Mouse (Mus musculus) layer of hippocampus, postnatal 14 days (tissue): ENCODE data around the gene Hs6st3. TPM values are rescaled to one million over a fixed set of nuclear protein-coding genes. Genes with fewer than 3 reads are reported as not detected.
"Not testable (repeated sequence)": the region's sequence is repeated elsewhere in the genome, so short reads cannot be mapped to it uniquely, and the experiment has no call there.

Experiments
- DNase-seq, 2 experiments: peaks; one replicate each; pipeline ENCODE4 v3.0.0; 2021 to 2022; ENCODE audit warnings: low spot score in 2 of 2, mixed read lengths in 1 of 2
- total RNA-seq, 2 experiments: library from RNA; stranded (reverse); gene quantifications; 2 replicates each; pipeline ENCODE4 v1.2.3; 2021

Gene Hs6st3
- total RNA-seq, 2 experiments from 2014 or later = 69.4 to 83.3 TPM

GRCm38 (mm10) chr14:119450471-119450870 lies 312.3 kb downstream of the Hs6st3 start:
- DNase-seq = no peak

GRCm38 (mm10) chr14:119451594-119451993 lies 313.5 kb downstream of the Hs6st3 start:
- DNase-seq = no peak

GRCm38 (mm10) chr14:119452382-119452781 lies 314.2 kb downstream of the Hs6st3 start:
- DNase-seq = no peak

DNA sequence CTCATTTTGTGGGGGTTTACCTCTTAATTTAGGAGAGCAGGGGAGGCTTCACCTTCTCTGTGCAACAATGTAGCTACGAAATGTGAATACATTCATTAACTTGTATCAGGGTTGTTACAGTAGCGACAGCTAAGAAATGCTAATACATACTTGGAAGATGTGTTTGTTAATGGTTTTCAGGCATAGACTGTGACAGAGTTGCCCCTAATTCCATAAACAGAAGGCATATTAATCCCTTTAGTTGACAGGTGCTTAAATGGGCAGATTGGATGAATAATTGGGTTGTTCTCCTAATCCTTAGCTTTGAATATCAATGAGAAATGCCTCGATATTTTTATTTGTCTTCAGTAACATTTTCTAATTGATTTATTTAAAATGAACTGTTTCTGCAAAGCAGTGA lies 314.7 kb downstream of the Hs6st3 start:
- no peak for DNase-seq

DNA sequence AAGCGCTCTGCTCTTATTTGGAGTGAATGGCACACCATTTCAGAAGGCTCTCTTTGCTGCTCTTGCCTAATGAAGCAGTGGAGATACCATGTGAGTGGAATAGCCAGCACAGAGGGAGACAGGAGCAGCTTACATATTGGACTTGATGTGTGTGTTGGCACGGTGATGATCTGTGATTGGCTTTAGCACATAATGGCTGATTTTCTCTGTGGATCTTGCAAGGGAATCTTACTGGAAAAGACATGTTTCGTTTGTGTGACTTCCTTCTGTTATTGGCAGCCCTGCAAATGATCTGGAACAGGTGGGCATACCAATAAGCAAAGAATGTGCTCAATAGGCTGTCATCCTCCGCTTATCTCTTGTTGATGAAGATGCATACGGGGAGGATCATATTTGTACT lies 326.2 kb downstream of the Hs6st3 start:
- peak in 1 of 2 experiments; percentile 50 for DNase-seq

GRCm38 (mm10) chr14:119464883-119465282 lies 326.7 kb downstream of the Hs6st3 start:
- DNase-seq = peak; percentile 17 to 43

DNA sequence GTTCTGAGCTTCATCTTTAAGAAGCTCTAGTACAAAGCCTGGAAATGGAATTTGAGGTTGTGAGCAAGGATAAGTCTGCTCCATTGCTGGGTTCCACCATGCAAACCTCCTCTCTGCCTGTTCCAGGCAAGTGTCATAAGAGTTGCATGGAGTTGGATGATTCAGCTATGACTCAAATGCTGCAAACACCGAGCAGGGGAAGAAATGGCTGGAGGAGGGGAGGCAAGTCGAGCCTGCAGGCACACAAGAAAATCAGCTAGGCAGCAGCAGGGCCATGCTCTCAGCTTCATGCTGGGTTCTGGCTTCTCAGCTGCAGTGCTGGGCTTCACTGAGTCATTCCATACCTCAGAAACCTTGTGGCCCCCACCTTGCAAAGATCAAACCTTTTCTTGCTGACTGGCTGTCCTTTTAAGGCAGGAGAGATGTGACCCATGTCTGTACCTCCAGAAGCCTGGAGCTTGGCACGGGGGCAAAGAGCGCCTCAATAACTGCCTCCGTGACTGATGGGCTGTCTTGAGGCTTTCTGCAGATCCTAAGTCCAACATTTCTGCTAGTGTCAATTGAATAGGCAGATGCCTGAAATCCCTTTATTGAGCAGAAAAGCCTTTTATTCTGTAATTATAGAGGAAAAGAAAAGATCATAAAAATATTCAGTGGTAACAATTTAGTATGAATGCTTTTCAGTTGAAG lies 328.9 kb downstream of the Hs6st3 start:
- DNase-seq = no peak

DNA sequence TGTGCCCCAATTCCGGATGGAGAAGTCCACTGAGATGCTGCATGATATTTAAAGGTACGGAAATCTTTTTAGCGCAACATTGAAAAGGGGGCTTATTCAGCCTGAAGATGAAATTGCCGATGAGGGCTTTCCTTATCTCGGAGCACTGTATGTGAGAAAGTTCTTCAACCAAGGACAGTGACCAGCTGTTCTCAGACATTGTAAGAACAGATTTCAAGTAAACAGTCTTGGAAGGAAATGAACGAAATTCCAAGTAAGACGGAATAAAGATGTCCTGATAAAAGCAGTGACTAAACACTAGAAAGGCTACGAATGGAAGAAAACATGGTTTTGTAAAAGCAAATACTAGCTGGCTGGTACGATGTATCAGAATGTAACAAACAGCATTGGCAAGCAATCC lies 338.4 kb downstream of the Hs6st3 start:
- no peak for DNase-seq

DNA sequence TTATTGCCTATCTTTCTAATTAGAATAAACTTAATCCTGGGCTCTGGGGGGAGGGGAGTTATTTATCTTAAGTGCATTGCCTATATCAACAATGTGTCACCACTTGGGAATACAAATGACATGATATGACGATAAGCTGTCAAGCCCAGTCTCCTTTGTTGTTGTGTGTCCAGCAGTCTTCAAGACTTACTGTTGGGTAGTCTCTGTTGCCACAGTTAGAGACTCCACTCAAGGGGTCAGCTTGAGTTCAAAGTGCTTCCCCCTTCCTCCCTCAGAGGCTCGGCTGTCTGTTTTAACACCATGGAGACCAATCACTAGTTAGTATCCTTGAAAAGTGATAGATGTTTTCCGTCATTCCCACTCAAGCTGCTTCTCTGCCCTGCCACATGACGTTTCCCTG lies 339.7 kb downstream of the Hs6st3 start:
- DNase-seq = no peak

DNA sequence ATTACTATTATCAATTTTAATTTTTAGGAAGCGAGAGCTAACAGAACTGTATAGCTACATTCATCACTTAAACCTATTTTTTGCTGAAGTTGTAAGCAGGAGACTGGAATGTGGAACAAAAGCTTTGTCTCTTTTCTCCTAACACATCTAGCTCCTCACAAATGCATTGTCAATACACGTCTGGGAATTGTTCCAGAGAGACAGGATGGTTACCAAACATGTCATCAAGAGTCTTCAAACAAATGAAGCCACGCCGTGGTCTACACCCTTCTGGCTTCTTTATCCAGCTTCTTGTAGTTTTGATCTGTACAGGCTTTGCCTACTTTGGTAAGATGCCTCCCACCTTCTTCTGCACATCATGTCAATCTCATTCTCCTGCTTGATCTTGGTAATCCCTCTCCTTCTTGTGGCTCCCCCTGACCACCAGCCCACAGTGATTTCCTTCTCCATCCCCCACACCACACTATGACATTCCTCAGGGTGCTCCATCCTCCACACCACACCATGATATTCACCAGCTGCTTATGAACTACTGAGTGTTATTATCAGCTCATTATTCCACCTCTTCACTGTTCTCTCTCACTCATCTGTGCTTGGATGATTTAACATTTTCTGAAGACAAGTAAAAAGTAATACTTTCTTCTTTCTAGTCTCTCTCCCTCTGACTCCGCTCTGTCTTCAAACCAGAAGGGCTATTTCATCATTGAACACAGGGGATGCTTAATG lies 351.0 kb downstream of the Hs6st3 start:
- peak in 1 of 2 experiments; percentile 22 for DNase-seq

GRCm38 (mm10) chr14:119520632-119521031 lies 382.5 kb downstream of the Hs6st3 start:
- DNase-seq = no peak

DNA sequence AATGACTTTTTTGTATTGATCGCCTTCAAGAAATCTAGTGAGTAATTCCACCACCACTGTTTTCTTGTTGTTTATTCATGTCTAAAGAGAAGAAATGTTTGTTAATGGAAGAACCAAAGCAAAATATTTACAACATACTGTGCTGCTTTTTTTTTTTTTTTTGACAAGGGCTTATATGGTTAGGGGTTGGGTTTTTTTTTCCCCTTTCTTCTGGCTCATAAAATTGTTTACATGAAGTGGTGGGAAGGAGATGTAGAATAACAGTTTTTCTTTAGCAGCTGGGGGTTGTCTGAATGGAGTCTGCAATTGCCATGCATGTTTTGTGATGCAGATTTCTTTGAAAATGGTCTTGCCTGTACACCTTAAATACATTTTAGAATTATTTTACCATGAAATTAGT lies 382.9 kb downstream of the Hs6st3 start:
- DNase-seq = no peak

- DNase-seq = no peak
Measured at GRCm38 (mm10) chr14:119532889-119533546, 394.9 kb downstream of the Hs6st3 start.

DNA sequence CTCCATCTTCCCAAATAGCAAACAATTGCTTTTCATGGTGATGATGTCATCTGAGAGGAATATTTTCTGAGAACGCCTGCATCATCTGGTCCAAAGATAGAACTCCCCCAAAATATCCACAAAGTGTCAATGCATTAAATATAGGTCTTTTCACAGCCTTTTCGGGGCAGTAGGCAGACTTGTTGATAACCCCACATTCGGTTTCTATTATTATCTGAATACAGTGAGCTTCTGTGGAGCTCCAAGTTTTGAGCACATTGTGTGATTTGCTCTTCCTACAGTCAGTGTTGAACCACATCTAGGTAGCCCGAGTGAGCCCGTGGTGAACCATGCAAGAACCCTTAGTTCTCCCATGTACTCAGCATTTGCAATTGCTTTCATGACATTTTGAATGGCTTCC lies 402.4 kb downstream of the Hs6st3 start:
- peak in 1 of 2 experiments; percentile 52 for DNase-seq

GRCm38 (mm10) chr14:119544596-119544995 lies 406.5 kb downstream of the Hs6st3 start:
- no peak for DNase-seq

DNA sequence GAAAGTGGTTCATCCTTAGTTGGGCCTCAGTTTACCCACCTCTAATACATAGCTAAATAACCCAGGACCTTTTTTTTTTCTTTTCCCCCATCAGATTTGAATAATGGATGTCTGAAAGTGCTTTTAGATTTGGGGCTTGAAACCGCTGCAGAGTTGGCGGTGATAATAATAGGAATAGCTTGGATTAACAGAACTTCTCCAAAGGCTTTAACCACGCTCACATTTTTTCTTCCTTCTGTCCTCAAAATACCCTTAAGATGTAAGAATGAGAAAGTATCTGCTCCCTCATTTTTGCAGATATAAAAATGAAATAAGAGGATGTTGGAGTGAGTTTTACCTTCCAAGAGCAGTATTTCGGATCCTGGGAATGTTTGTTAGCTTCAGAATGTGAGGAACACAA lies 420.2 kb downstream of the Hs6st3 start:
- no peak for DNase-seq

DNA sequence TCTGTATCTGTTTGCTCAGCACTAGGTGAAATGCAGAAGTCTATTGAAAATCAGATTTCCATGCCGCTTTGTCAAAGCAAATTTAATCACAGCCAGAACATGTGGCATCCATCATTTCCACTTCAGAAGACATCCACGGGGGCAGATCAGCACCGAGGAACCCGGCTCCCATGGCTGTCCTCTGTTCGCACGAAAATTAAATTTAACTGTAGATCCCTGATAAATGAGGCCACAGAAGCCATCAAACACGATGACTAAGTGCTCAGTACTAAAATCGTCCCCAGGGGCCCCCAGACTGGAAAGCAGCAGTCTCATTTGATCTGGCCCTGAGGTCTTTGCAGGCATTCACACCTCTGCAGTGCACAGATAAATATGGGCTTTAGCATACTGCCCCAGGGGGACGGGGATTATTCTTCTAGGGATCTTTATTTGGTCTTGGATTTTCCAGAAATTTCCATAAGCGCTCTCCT lies 443.9 kb downstream of the Hs6st3 start:
- no peak for DNase-seq

- no peak for DNase-seq
Measured at GRCm38 (mm10) chr14:119585069-119585468, 446.9 kb downstream of the Hs6st3 start.

GRCm38 (mm10) chr14:119587365-119587764 lies 449.2 kb downstream of the Hs6st3 start:
- not testable (repeated sequence) for DNase-seq

GRCm38 (mm10) chr14:119604327-119604726 lies 466.2 kb downstream of the Hs6st3 start:
- DNase-seq = no peak

GRCm38 (mm10) chr14:119612793-119613192 lies 474.7 kb downstream of the Hs6st3 start:
- DNase-seq = no peak

DNA sequence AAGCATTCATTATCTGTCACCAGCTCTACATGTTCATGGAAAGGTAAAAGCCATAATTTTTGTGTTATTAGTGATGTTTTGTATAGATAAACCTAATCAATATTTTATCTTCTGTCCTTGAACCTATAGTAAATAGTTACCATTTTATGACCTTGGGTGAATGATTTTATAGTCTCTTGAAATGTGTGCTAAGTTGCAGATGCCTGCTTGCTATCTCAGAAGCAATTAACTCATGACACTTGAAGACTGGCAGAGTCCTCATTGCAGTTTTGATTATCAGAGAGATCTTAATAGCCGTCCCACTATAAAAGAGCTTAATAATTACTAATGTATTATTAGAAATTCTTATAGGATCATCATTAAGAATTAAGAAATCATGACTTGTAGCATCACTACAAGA lies 491.0 kb downstream of the Hs6st3 start:
- no peak for DNase-seq
